Mouse (Mus musculus): Measurements from ENCODE around the gene Adgre1. TPM values are rescaled to one million over a fixed set of nuclear protein-coding genes. Genes with fewer than 3 reads are reported as not detected.

Adgre1 gene
- total and polyA plus RNA-seq, 3 experiments: 4.0 to 9.3 (median 7.7) TPM

Other genes starting within 250 kb of the Adgre1 start
- gene Cd70, start 208.9 kb upstream of the Adgre1 start, total RNA-seq (2021): not detected
- not detected in 2 replicates for gene Cd70, start 208.9 kb upstream of the Adgre1 start, polyA plus RNA-seq (2012; rRNA removed)
- under 1 TPM in 1 of 2 experiments, not detected in 1; 0.21 TPM for gene Tnfsf14, start 164.5 kb upstream of the Adgre1 start, total RNA-seq (2021)
- gene Tnfsf14, start 164.5 kb upstream of the Adgre1 start, polyA plus RNA-seq (2012; rRNA removed): 0.26 and 0.44 TPM in 2 replicates
- 1,000 to 10,000 TPM in 1 of 2 experiments, 100 to 1,000 TPM in 1; 382 to 3,178 TPM for gene C3, start 130.6 kb upstream of the Adgre1 start, total RNA-seq (2021)
- gene C3, start 130.6 kb upstream of the Adgre1 start, polyA plus RNA-seq (2012; rRNA removed): 222 and 767 TPM in 2 replicates
- gene Gpr108, start 110.2 kb upstream of the Adgre1 start, total RNA-seq (2021): 10 to 100 TPM; 85.1 to 89.5 TPM
- 79.7 and 82.5 TPM in 2 replicates for gene Gpr108, start 110.2 kb upstream of the Adgre1 start, polyA plus RNA-seq (2012; rRNA removed)
- 10 to 100 TPM; 44.5 to 51.5 TPM for gene Trip10, start 109.2 kb upstream of the Adgre1 start, total RNA-seq (2021)
- gene Trip10, start 109.2 kb upstream of the Adgre1 start, polyA plus RNA-seq (2012; rRNA removed): 25.2 and 28.2 TPM in 2 replicates
- gene Vav1, start 79.6 kb upstream of the Adgre1 start, total RNA-seq (2021): 1 to 10 TPM; 2.0 to 4.3 TPM
- gene Vav1, start 79.6 kb upstream of the Adgre1 start, polyA plus RNA-seq (2012; rRNA removed): 1.1 and 1.3 TPM in 2 replicates
- gene Vmn2r120, start 186.8 kb downstream of the Adgre1 start, total RNA-seq (2021): not detected
- not detected in 2 replicates for gene Vmn2r120, start 186.8 kb downstream of the Adgre1 start, polyA plus RNA-seq (2012; rRNA removed)

Measured in adrenal gland, adult 2 months (tissue).